ENCODE assay signal across 1 mouse cellular context in genomic region chr16:36665782-36666181, GRCm38 (mm10).
TF ChIP-seq lines count a peak whose summit lies in the region.

Cd86 (minus strand) TSS chr16:36666081.

TF ChIP-seq in CH12.LX, 34 proteins besides CTCF, POLR2A, EP300 and RAD21 (continued from another document):
- no peak for TF ChIP-seq ZC3H11A (IDR thresholded peaks at IDR 0.05; ENCODE audit: low read depth, low read length)
- TF ChIP-seq CHD1 (IDR thresholded peaks at IDR 0.05; ENCODE audit: low read depth, low read length), result peak; percentile 93
- TF ChIP-seq KAT2A (IDR thresholded peaks at IDR 0.05; ENCODE audit: insufficient replicate concordance, low read length), result no peak
- peak; percentile 72 for TF ChIP-seq ETS1 (conservative IDR thresholded peaks at IDR 0.05; ENCODE audit: low read depth, low read length)
- TF ChIP-seq SMC3 (IDR thresholded peaks at IDR 0.05; ENCODE audit: low read depth, low read length), result peak; percentile 41
- TF ChIP-seq TCF12 (IDR thresholded peaks at IDR 0.05; ENCODE audit: low read depth, low read length), result peak; percentile 86; the same call in 1 of the 2 replicates
- TF ChIP-seq GABPA (IDR thresholded peaks at IDR 0.05; ENCODE audit: insufficient replicate concordance, low read depth, low read length), result no peak
- 0 out of 2 replicates have a peak, but pooled peaks have one; percentile 38 for TF ChIP-seq E2F4 (IDR thresholded peaks at IDR 0.05; ENCODE audit: insufficient replicate concordance, low read depth, low read length)
- no peak for TF ChIP-seq PAX5 (IDR thresholded peaks at IDR 0.05; ENCODE audit: low read length)
- TF ChIP-seq MAX (IDR thresholded peaks at IDR 0.05; ENCODE audit: low read length), result peak; percentile 46; the same call in 1 of the 2 replicates
- TF ChIP-seq TBP (conservative IDR thresholded peaks at IDR 0.05; ENCODE audit: low read depth, low read length), result peak; percentile 90
- no peak for TF ChIP-seq HCFC1 (IDR thresholded peaks at IDR 0.05; ENCODE audit: low read depth, low read length)
- peak; percentile 86; the same call in 1 of the 2 replicates for TF ChIP-seq SIN3A (IDR thresholded peaks at IDR 0.05; ENCODE audit: low read length)
- TF ChIP-seq ZKSCAN1 (IDR thresholded peaks at IDR 0.05; ENCODE audit: borderline replicate concordance, low read depth, low read length), result no peak
- TF ChIP-seq NRF1 (IDR thresholded peaks at IDR 0.05; ENCODE audit: low read depth, low read length), result no peak
- peak; percentile 80 for TF ChIP-seq BHLHE40 (IDR thresholded peaks at IDR 0.05; ENCODE audit: low read depth, low read length)
- TF ChIP-seq ZMIZ1 (IDR thresholded peaks at IDR 0.05; ENCODE audit: low read depth, low read length), result peak; percentile 82
- 0 out of 2 replicates have a peak, but pooled peaks have one; percentile 47 for TF ChIP-seq CHD2 (IDR thresholded peaks at IDR 0.05; ENCODE audit: low read length)
- TF ChIP-seq MYC (IDR thresholded peaks at IDR 0.05; ENCODE audit: low read depth, low read length), result peak; percentile 33; the same call in 1 of the 2 replicates
- 0 out of 2 replicates have a peak, but pooled peaks have one; percentile 73 for TF ChIP-seq POLR2AphosphoS2 (IDR thresholded peaks at IDR 0.05; ENCODE audit: low read depth, low read length)
- TF ChIP-seq MAZ (IDR thresholded peaks at IDR 0.05; ENCODE audit: low read depth, low read length), result peak; percentile 73; the same call in 1 of the 2 replicates
